In genomic region chr1:88475502-88475953, GRCm38 (mm10) we compare ENCODE assay signal across 8 mouse cellular contexts. TPM values are rescaled to one million over a fixed set of nuclear protein-coding genes. Genes with fewer than 3 reads are reported as not detected.
DNase-seq lines count a peak whose midpoint lies in the region; ATAC-seq and TF ChIP-seq lines count a peak whose summit lies in the region.

No protein-coding gene starts in this region.

- H3K4me1 ChIP-seq in liver, postnatal 0 days (ENCODE audit: insufficient read depth), result peaks cover 8% of the 10 kb centered on the region; the same call in 1 of the 2 replicates
- H3K4me1 ChIP-seq in liver, embryonic 12.5 days, result peaks cover 27% of the 10 kb centered on the region
- 0 out of 2 replicates have a peak, but pooled peaks cover 4% of the 10 kb centered on the region for H3K4me1 ChIP-seq in forebrain, postnatal 0 days (ENCODE audit: insufficient read depth)

- no peak overlapping the region for H3K4me2 ChIP-seq in liver, postnatal 0 days (ENCODE audit: low read depth, low read length)
- no peak overlapping the region for H3K4me2 ChIP-seq in liver, embryonic 12.5 days
- H3K4me2 ChIP-seq in forebrain, postnatal 0 days (ENCODE audit: low read depth), result no peak overlapping the region

- no peak for TF ChIP-seq CTCF in liver, postnatal 0 days (IDR thresholded peaks at IDR 0.05; ENCODE audit: low read depth)
- TF ChIP-seq CTCF in forebrain, postnatal 0 days (IDR thresholded peaks at IDR 0.05; ENCODE audit: low read depth), result no peak

- no peak overlapping the region for H3K9ac ChIP-seq in liver, postnatal 0 days (replicated peaks)
- no peak overlapping the region; the same call in 1 of the 2 replicates for H3K9ac ChIP-seq in liver, embryonic 12.5 days
- H3K9ac ChIP-seq in forebrain, postnatal 0 days, result no peak overlapping the region

- no peak for TF ChIP-seq EP300 in liver, postnatal 0 days (IDR thresholded peaks at IDR 0.05; ENCODE audit: low read depth)

- H3K27me3 ChIP-seq in liver, postnatal 0 days (ENCODE audit: insufficient read depth, low read length), result no peaks in the 10 kb centered on the region
- no peaks in the 10 kb centered on the region for H3K27me3 ChIP-seq in liver, embryonic 12.5 days (replicated peaks)
- H3K27me3 ChIP-seq in forebrain, postnatal 0 days (ENCODE audit: insufficient read depth, low read length), result no peaks in the 10 kb centered on the region

- H3K9me3 ChIP-seq in liver, postnatal 0 days (ENCODE audit: low read length), result no peaks in the 10 kb centered on the region
- H3K9me3 ChIP-seq in liver, embryonic 12.5 days (replicated peaks), result no peaks in the 10 kb centered on the region
- no peaks in the 10 kb centered on the region for H3K9me3 ChIP-seq in forebrain, postnatal 0 days (ENCODE audit: low read length)

- 10% methylated on average over 8 of the region's 8 CpGs for WGBS in liver, postnatal 0 days (ENCODE audit: insufficient replicate concordance)
- 5% methylated on average over 8 of the region's 8 CpGs for WGBS in liver, embryonic 12.5 days (ENCODE audit: insufficient replicate concordance)
- 61% methylated on average over 8 of the region's 8 CpGs for WGBS in forebrain, postnatal 0 days

- no peaks in the 10 kb centered on the region for H3K36me3 ChIP-seq in liver, postnatal 0 days (replicated peaks; ENCODE audit: insufficient read depth, low read length)
- no peaks in the 10 kb centered on the region for H3K36me3 ChIP-seq in liver, embryonic 12.5 days
- H3K36me3 ChIP-seq in forebrain, postnatal 0 days (ENCODE audit: insufficient read depth), result no peaks in the 10 kb centered on the region

- peak; percentile 44 for DNase-seq in liver
- DNase-seq in liver, postnatal 0 days, result no peak
- DNase-seq in thymus, postnatal 10 days (ENCODE audit: low spot score in 2 of 2), result peak; percentile 38 to 47
- DNase-seq in gastrocnemius, postnatal 25 days, result no peak
- DNase-seq in forebrain, postnatal 0 days, result no peak

- H3K4me3 ChIP-seq in liver, postnatal 0 days (ENCODE audit: low read depth, low read length), result no peak overlapping the region
- H3K4me3 ChIP-seq in liver, embryonic 12.5 days, result no peak overlapping the region
- H3K4me3 ChIP-seq in forebrain, postnatal 0 days (ENCODE audit: low read depth, low read length), result no peak overlapping the region

- ATAC-seq in liver, postnatal 0 days, result no peak
- peak; percentile 42 to 43 for ATAC-seq in hematopoietic stem cell, adult 5-6 weeks (replicated peaks in 1 of 2; ENCODE audit: insufficient read depth in 1 of 2, low FRiP score in 2 of 2, low TSS enrichment in 1 of 2, low read depth in 1 of 2, poor library complexity in 2 of 2, severe bottlenecking in 2 of 2)
- ATAC-seq in liver, embryonic 12.5 days, result peak; percentile 32
- ATAC-seq in megakaryocyte, adult 5-6 weeks (ENCODE audit: poor library complexity, severe bottlenecking), result no peak
- no peak for ATAC-seq in forebrain, postnatal 0 days

- H3K27ac ChIP-seq in liver, postnatal 0 days (ENCODE audit: low read depth), result no peak overlapping the region
- 0 out of 2 replicates have a peak overlapping the region, but pooled peaks have one; percentile 1 for H3K27ac ChIP-seq in liver, embryonic 12.5 days
- H3K27ac ChIP-seq in forebrain, postnatal 0 days (ENCODE audit: low read depth, low read length), result no peak overlapping the region

RNA-seq across cellular contexts. Expression of gene Glrp1, which starts 34.3 kb away (rescaled TPM):
- polyA plus RNA-seq in liver, postnatal 0 days (2015; fragmentation: Nextera tagmentation; extraction: Ambion mirVana), result 0.08 and 0.11 TPM in 2 replicates
- total RNA-seq in hematopoietic stem cell, adult 5-6 weeks (2017), result 0.99 and 3.3 TPM in 2 replicates
- polyA plus RNA-seq in liver, embryonic 12.5 days (2016; fragmentation: Nextera tagmentation; extraction: Ambion mirVana), result 0.24 TPM in 1 of 2 replicates, not detected in the other
- 0.18 and 0.59 TPM in 2 replicates for total RNA-seq in megakaryocyte, adult 5-6 weeks (2015)
- not detected in 2 replicates for total RNA-seq in megakaryocyte, adult 5-6 weeks (2017)
- not detected for total RNA-seq in gastrocnemius, postnatal 25 days (2021)
- 0.08 and 0.10 TPM in 2 replicates for total RNA-seq in forebrain, postnatal 0 days (2014; rRNA removed)
- polyA plus RNA-seq in forebrain, postnatal 0 days (2015; fragmentation: Nextera tagmentation; extraction: Ambion mirVana), result 0.10 and 0.11 TPM in 2 replicates

Comparison
In these comparisons a context has a peak if more than half of its experiments do, and no peak if none do; other contexts are left out.
1. DNase-seq: peak in liver (single experiment) and thymus, postnatal 10 days (2 of 2); none in liver, postnatal 0 days (single experiment), gastrocnemius, postnatal 25 days (single experiment) and forebrain, postnatal 0 days (single experiment).
2. ATAC-seq: peak in hematopoietic stem cell, adult 5-6 weeks (2 of 2) and liver, embryonic 12.5 days (single experiment); none in liver, postnatal 0 days (single experiment), megakaryocyte, adult 5-6 weeks (single experiment) and forebrain, postnatal 0 days (single experiment).